Mouse (Mus musculus) brain, embryonic 14.5 days (tissue): ENCODE results near the gene Ubn1. TPM values are rescaled to one million over a fixed set of nuclear protein-coding genes. Genes with fewer than 3 reads are reported as not detected.
A peak's percentile ranks its signal among the peaks of the same experiment; 100 is the strongest.

Experiments
- DNase-seq: peaks from one replicate; pipeline ENCODE4 v3.0.0-alpha.2; 2011; ENCODE audit warnings: low read depth
- CTCF ChIP-seq: fragments of 200-500 bp; IDR thresholded peaks from 2 replicates; pipeline ENCODE4 v1.5.1; 2012; ENCODE audit warnings: inconsistent platforms, mild to moderate bottlenecking, moderate library complexity, borderline replicate concordance; ENCODE audit not compliant: insufficient read depth, insufficient read length; ENCODE audit errors: extremely low read depth
- POLR2A ChIP-seq: fragments of 200-500 bp; IDR thresholded peaks from 2 replicates; pipeline ENCODE4 v1.6.1; 2012; ENCODE audit warnings: mild to moderate bottlenecking, inconsistent platforms, borderline replicate concordance; ENCODE audit not compliant: poor library complexity, insufficient read depth, insufficient read length, severe bottlenecking; ENCODE audit errors: extremely low read depth
- polyA plus RNA-seq: library from polyadenylated mRNA; depleted of rRNA; stranded (reverse); fragments of >200 nt; gene quantifications from 2 replicates; pipeline ENCODE4 v1.2.3, GENCODE M21; 2012; rRNA removed

Ubn1 gene
- 35.0 and 37.6 TPM in 2 replicates for polyA plus RNA-seq

DNA sequence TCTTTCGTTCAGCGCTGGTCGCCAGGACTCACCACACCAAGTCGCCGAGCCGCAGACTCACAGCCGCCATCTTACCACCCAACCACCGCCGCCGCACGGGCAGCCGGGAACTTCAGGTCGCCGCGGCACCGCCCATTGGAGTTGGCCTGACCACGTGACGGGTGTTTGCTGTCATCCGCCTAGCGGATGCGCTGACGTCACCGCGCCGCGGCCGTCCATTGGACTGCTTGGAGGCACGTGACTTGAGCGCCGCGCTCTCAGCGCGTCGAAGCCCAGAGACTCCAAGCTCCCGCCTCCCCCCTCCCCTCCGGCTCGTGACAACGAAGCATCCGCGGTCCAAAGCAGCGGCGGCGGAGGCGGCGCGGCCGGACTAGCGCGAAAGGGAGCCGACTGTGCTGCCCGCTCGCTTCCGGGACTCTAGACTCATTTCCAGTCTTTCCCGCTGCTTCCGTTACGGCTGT is at the start of gene Ubn1, which contains the start of gene Glyr1:
TSS of gene Ubn1 (plus strand) at position 284 of the 461 bp plus-strand sequence.
TSS of gene Glyr1 (minus strand) at position 90 of the 461 bp plus-strand sequence.
- TF ChIP-seq POLR2A (peak; percentile 52; the same call in 1 of the 2 replicates), CTCF (no peak)
- DNase-seq, result peak; percentile 100

DNA sequence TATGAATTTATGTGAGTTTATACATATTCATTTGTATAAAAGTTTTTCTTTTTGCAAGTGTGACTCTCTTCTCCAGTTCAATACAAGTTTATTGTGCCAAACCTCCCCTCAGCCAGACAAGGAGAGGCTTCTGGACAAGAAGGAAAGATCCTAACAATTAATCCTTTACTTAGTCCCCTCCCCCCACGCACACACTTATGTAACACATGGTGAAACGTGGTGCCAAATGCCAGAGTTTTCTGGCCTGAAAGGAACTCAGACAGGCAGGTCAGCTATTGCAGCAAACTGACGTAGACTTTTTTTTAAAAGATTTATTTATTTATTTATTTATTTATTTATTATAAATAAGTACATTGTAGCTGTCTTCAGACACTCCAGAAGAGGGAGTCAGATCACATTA is 49.2 kb upstream of the Ubn1 start:
- TF ChIP-seq CTCF (no peak), POLR2A (no peak)
- DNase-seq, result no peak

DNA sequence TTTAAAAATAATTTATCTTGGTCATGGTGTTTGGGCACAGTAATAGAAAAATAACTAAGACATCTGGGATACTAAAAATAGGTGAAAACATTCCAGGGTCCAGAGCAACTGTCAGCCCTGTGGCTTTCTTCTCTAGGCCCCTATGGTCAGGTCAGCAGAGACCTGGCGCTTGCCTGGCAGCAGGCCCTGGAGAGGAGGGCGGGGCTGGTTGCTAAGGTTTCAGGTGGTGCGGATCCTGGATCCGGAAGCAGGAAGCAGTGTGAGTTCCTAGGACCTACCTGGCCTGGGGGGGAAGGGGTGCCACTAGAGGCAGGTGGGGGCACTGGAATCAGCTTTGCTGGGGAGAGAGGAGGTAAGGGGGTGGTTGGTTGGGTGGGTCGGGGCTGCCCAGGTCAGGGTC is 42.8 kb upstream of the Ubn1 start, which contains the start of gene Smim22:
TSS of gene Smim22 (plus strand) at position 222 of the 400 bp plus-strand sequence.
- TF ChIP-seq POLR2A (no peak), CTCF (no peak)
- DNase-seq, result no peak

DNA sequence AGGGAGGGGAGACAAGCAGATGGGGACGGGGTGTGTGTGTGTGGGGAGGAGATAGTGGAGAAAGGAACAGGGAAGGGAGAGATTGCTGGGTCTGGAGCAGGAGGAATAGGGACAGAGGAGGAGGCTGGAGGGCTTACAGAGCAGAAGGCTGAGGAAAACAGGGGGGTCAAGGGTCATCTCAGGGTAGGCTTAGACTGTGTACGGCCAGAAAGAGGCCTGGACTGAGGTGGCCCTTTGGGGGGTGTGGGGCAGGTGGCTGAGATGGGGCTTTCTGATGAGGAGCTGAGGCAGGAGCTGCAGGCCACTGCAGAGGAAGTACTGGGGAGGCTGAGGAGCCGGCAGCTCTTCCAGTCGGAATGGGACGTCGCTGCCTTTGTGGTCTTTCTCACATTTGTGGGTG is 42.4 kb upstream of the Ubn1 start:
- no peak for TF ChIP-seq CTCF
- TF ChIP-seq POLR2A, result no peak

DNA sequence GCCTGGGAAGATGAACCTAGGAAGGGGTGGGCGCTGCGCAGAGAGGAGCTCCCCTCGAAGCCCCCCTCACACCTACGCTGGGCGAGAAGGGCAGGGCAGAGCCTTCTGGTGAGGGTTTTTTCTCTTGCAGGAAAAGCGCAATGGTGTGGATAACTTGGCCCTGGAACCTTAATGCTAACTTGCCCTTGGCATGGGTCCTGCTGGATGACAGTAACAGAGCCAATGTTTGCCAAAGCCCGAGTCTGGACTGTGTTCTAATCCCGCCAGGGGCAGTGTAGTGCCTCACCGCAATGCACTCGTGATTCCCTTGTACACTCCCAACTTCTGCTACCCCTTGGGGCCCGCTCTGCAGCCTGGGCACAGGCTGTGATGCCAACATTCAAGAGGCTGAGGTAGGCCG is 41.8 kb upstream of the Ubn1 start:
- no peak for DNase-seq
- no peak for TF ChIP-seq POLR2A
- no peak for TF ChIP-seq CTCF

More for the DNA sequence above, 42.4 kb upstream of the Ubn1 start:
- no peak for DNase-seq

DNA sequence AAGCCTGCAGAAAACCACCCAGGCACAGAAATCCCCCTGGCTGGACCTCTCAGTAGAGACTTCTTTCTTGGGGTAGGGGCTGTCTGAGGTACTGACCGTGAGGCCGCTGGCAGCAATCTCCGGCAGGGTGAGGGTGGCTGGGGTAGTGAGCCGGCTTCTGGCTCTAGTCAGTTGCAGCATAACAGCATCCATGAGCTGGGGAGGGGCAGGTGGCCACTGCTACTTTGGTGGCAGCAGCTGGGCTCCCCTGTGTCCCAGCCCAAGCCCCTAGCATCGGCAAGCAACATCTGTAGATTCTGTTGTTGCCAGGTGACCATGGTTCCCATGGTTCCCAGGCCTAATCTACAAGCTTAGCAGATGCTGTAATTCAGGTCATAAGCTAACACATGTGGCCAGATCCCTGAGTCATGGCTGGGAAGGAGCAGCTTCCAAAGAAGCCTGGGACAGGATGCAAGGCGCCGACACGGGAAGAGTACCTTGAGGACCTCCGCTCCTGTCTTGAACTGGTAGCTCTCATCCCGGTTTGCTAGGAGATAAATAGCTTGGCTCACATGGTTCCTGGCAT is 39.4 kb upstream of the Ubn1 start:
- DNase-seq, result peak; percentile 5
- TF ChIP-seq CTCF (no peak), POLR2A (no peak)

DNA sequence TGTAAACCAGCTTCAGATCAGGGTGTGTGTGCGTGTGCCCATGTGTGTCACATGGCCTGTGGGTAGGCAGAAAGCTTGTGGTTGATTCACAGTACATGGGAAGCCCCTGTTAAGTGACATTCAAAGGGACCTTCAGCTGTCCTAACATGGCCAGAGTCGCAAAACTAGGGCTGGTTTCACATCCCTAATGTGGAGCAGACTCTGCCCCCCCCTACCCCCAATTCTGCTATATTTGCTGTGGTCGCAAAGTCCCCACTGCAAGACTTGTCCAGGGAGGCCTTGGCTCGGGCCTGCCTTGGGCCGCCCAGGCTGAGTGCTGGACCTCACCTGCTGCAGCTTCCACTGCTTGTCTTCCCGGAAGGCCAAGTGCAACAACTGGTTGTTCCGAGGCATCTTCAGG is 38.6 kb upstream of the Ubn1 start:
- no peak for DNase-seq
- TF ChIP-seq POLR2A (no peak), CTCF (no peak)

DNA sequence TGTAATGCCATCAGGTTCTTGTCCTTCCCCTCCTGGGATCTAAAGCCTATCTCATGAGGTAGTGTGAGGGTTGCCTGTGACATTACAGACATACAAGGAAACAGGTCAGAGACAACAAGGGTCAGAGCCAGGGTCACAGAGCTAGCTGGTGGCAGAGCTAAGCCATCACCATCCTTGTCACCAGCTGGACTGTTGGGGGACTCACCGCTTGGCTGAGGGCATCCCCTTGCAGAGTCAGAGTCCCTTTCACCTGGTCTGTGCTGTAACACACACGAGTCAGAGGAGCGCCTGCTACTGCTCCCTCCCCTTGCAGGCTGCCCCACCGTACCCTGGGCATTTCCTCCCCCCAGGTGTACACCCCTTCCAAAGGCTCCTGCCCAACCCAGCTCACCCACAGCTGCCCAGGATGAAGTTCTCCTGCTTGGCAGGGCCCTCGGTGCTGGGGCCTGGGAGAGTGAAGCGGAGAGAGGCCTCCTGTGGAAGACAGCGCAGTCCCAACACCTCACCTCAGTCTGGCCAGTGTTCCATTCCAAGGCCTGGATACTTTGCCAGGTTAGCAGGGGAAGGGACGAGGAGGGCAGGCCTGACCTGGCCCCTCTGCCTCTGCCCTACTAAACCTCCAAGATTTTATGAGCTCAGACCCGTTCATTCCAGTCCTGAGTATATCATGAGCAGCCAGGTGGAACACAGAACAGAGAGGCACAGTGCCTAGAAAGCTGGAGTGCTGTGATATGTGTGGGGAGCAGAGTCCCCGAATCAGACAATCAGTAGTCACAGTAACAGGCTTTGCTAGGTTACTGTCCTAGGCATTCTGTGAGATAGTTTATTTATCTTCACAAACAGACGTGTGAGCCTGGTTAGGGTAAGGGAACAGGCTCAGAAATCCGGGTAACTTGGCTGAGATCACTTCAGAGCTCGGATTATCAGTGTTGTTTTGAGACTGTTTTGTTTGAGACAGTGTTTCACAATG is 37.5 kb upstream of the Ubn1 start:
- TF ChIP-seq CTCF (no peak), POLR2A (no peak)
- peak; percentile 7 for DNase-seq

DNA sequence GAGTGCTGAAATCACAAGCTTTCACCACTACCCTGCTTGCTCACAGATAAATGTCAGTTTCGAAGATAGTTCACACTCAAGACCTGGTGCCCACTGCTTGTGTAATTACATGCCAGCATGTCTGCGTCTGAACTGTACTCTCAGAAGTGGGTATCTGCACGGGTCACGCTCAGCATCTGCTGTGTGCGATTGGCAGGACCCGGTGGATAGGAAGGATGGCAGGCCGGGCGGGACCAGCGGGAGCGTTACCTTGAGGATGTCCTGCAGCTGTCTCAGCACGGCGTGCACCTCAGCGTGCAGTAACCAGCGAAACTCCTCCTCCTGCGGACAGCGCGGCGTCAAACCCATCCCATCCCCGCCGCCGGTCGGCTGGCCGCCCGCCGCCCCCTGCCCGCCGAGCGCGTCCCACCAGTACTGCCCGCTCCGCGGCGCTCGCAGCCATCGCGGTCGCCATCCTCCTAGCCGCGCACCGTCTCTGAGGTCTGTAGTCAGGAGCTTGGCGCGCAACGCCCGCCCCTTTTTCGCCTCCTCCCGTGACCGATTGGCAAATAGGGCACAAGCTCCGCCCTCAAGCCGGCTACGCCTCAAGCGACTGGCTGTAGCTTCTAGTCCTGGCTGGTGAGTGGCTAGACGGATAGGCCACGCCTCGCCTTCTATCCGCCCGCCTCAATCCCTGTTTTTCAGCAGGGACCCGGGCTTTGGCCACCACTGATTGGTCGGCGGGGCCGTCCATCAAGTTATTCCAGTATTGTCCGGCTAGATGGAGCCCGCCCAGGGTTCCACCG is 36.6 kb upstream of the Ubn1 start, which contains the start of gene Rogdi:
TSS of gene Rogdi (minus strand) at position 500 of the 785 bp plus-strand sequence.
- peak; percentile 19; the same call in 1 of the 2 replicates for TF ChIP-seq CTCF
- TF ChIP-seq POLR2A, result peak; percentile 62
- peak; percentile 100 for DNase-seq

DNA sequence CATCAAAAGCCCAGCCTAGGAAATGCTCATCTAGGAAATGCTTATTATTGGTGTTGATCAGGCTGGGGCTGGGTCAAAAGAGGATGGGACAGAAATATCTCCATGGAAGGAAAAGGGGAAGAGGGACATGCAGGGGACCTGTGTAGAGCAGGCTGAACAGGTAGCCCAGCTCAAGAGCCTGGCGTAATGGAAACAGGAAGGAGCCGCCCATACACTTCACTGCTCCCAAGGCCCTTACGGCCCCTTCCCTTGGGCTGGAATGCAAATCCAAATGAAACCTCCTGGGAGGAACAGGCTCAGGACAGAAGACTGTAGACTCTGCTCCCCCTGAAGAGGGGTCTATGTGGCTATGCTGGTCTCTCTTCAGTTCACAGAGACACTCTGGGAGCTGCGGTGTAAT is 35.3 kb upstream of the Ubn1 start:
- DNase-seq, result no peak
- no peak for TF ChIP-seq POLR2A
- TF ChIP-seq CTCF, result no peak

DNA sequence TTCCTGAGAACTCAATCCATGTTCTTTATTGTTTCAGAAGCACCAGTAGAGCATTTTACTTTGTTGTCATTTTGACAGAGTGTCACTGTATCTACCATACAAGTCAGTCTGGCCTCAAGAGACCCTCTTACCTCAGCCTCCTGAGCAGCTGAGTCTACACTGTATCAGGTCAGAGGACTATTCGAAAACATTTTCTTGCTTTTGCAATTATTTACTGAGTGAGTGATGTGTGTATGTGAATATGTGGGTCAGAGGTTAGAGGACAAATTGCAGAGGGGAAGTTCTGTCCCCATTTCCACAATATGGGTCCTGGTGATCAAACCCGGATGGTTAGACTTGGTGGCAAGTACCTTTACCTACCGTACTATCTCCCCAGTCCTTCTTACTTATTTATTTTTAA is 25.8 kb upstream of the Ubn1 start:
- DNase-seq, result no peak
- TF ChIP-seq POLR2A (no peak), CTCF (no peak)

DNA sequence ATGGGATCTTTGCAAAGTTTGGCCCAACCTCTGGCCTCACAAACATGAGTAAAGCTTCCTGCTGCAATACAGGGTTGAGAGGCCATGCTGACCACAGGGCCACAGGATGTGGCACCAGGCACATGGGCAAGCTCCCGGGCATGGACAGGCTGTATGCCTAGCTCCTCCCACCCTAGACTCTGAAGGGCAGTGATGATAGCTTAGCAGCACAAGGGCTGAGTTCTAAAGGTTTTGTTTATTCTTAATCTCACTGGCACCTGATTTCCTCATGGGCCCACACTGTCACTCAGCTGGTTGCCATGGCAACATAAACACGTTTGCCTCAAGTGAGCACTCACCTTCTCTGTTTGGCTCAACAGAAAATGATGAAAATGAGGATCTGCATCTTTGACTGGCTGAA is 20.0 kb upstream of the Ubn1 start:
- no peak for DNase-seq
- TF ChIP-seq CTCF (no peak), POLR2A (no peak)
